19 mouse cellular contexts compared by ENCODE assay signal in genomic region chr16:7982816-7983215, GRCm38 (mm10).
DNase-seq lines count a peak whose midpoint lies in the region; ATAC-seq and TF ChIP-seq lines count a peak whose summit lies in the region.
"Had no signal": no experiment of that assay in that cellular context is flagged by ENCODE, and none has a peak within 500 bp of the region (broad histone marks: within the 10 kb centered on the region; RNA-seq: fewer than 3 reads in every experiment).

No protein-coding gene starts in this region.

- peak overlapping the region; percentile 22; the same call in 1 of the 2 replicates for H3K4me2 ChIP-seq in hindbrain, embryonic 15.5 days
- no peak overlapping the region for H3K4me2 ChIP-seq in hindbrain, postnatal 0 days (ENCODE audit: low read depth, low read length)
- 0 out of 2 replicates have a peak overlapping the region, but pooled peaks have one; percentile 3 for H3K4me2 ChIP-seq in neural tube, embryonic 15.5 days
- H3K4me2 ChIP-seq: embryonic facial prominence, embryonic 12.5 days; liver, embryonic 11.5 days; lung, embryonic 15.5 days had no signal

- no peak overlapping the region for H3K9ac ChIP-seq in hindbrain, embryonic 15.5 days
- no peak overlapping the region for H3K9ac ChIP-seq in hindbrain, postnatal 0 days (replicated peaks; ENCODE audit: low read length)
- H3K9ac ChIP-seq in neural tube, embryonic 15.5 days (replicated peaks) = no peak overlapping the region
- H3K9ac ChIP-seq: embryonic facial prominence, embryonic 12.5 days; lung, embryonic 15.5 days had no signal

- no peak for ATAC-seq in hindbrain, embryonic 15.5 days (ENCODE audit: low FRiP score, low read depth)
- ATAC-seq in hindbrain, postnatal 0 days = no peak
- no peak for ATAC-seq in neural tube, embryonic 15.5 days (ENCODE audit: low FRiP score)
- ATAC-seq: activated CD4-positive, CD25-positive, alpha-beta regulatory T cell, adult 4 months had no signal

- no peaks in the 10 kb centered on the region for H3K9me3 ChIP-seq in hindbrain, embryonic 15.5 days
- H3K9me3 ChIP-seq in hindbrain, postnatal 0 days (ENCODE audit: low read length) = no peaks in the 10 kb centered on the region
- H3K9me3 ChIP-seq in neural tube, embryonic 15.5 days (replicated peaks) = no peaks in the 10 kb centered on the region
- H3K9me3 ChIP-seq: embryonic facial prominence, embryonic 12.5 days; heart, embryonic 10.5 days; lung, embryonic 15.5 days had no signal

- no peak overlapping the region for H3K4me3 ChIP-seq in hindbrain, embryonic 15.5 days
- H3K4me3 ChIP-seq in hindbrain, postnatal 0 days (ENCODE audit: low read length) = no peak overlapping the region
- no peak overlapping the region for H3K4me3 ChIP-seq in neural tube, embryonic 15.5 days (replicated peaks)
- H3K4me3 ChIP-seq: embryonic facial prominence, embryonic 12.5 days; heart, embryonic 10.5 days; lung, embryonic 15.5 days; myocyte had no signal

- DNase-seq in hindbrain, postnatal 0 days (ENCODE audit: low spot score) = no peak
- DNase-seq in right cerebral cortex, adult 18-20 months = peak; percentile 34
- DNase-seq in right cerebral cortex, postnatal 14 days = no peak
- DNase-seq in brain, adult 2 months (ENCODE audit: low read depth, low spot score) = peak; percentile 79
- no peak for DNase-seq in lung, postnatal 36 days
- DNase-seq: cerebellum, postnatal 25 days; gastrocnemius, postnatal 36 days; heart, postnatal 36 days; kidney, adult 11 months; kidney, postnatal 14 days; spleen, adult 18-20 months had no signal

- H3K27ac ChIP-seq in hindbrain, embryonic 15.5 days (replicated peaks) = peak overlapping the region; percentile 33; the same call in 1 of the 2 replicates
- no peak overlapping the region for H3K27ac ChIP-seq in hindbrain, postnatal 0 days
- H3K27ac ChIP-seq in neural tube, embryonic 15.5 days (replicated peaks) = no peak overlapping the region
- H3K27ac ChIP-seq: embryonic facial prominence, embryonic 12.5 days; heart, embryonic 10.5 days; lung, embryonic 15.5 days had no signal

- H3K4me1 ChIP-seq in hindbrain, embryonic 15.5 days (replicated peaks) = peaks cover 9% of the 10 kb centered on the region; the same call in 1 of the 2 replicates
- H3K4me1 ChIP-seq in hindbrain, postnatal 0 days (ENCODE audit: insufficient read depth, low read length) = no peaks in the 10 kb centered on the region
- H3K4me1 ChIP-seq in neural tube, embryonic 15.5 days = peaks cover 4% of the 10 kb centered on the region
- H3K4me1 ChIP-seq: embryonic facial prominence, embryonic 12.5 days; heart, embryonic 10.5 days; lung, embryonic 15.5 days had no signal

- no peaks in the 10 kb centered on the region for H3K27me3 ChIP-seq in hindbrain, embryonic 15.5 days
- H3K27me3 ChIP-seq in hindbrain, postnatal 0 days (ENCODE audit: insufficient read depth, low read length) = no peaks in the 10 kb centered on the region
- no peaks in the 10 kb centered on the region for H3K27me3 ChIP-seq in neural tube, embryonic 15.5 days (replicated peaks)
- H3K27me3 ChIP-seq: embryonic facial prominence, embryonic 12.5 days; lung, embryonic 15.5 days had no signal

- no peaks in the 10 kb centered on the region for H3K36me3 ChIP-seq in hindbrain, embryonic 15.5 days
- no peaks in the 10 kb centered on the region for H3K36me3 ChIP-seq in hindbrain, postnatal 0 days (ENCODE audit: insufficient read depth, low read length)
- no peaks in the 10 kb centered on the region for H3K36me3 ChIP-seq in neural tube, embryonic 15.5 days
- H3K36me3 ChIP-seq: embryonic facial prominence, embryonic 12.5 days; heart, embryonic 10.5 days; lung, embryonic 15.5 days had no signal

- TF ChIP-seq CTCF in hindbrain, postnatal 0 days (IDR thresholded peaks at IDR 0.05; ENCODE audit: low read depth) = no peak

- 35% methylated on average over 10 of the region's 10 CpGs for WGBS in hindbrain, embryonic 15.5 days
- 47% methylated on average over 10 of the region's 10 CpGs for WGBS in hindbrain, postnatal 0 days
- 42% methylated on average over 10 of the region's 10 CpGs for whole genome bisulfite sequencing in neural tube, embryonic 15.5 days

Comparison
In these comparisons a context has a peak if more than half of its experiments do, and no peak if none do; other contexts are left out.
1. DNase-seq: peak in right cerebral cortex, adult 18-20 months (single experiment) and brain, adult 2 months (single experiment); none in hindbrain, postnatal 0 days (single experiment), right cerebral cortex, postnatal 14 days (single experiment) and lung, postnatal 36 days (single experiment).